Mouse (Mus musculus) midbrain, postnatal 0 days (tissue): ENCODE measurements around the gene Dnah3. TPM values are rescaled to one million over a fixed set of nuclear protein-coding genes. Genes with fewer than 3 reads are reported as not detected.
A peak's percentile ranks its signal among the peaks of the same experiment; 100 is the strongest.

ENCODE experiments used
- ATAC-seq: fragments of 200-750 bp; cut with Nextera tagmentation; 2 replicates; pipeline ENCODE4 v1.8.0; 2017; ENCODE audit warnings: moderate number of reproducible peaks, mild to moderate bottlenecking, moderate TSS enrichment, moderate library complexity; ENCODE audit not compliant: low FRiP score
- DNase-seq: peaks from one replicate; pipeline ENCODE4 v3.0.0-alpha.2; 2015; ENCODE audit warnings: low spot score
- H3K27ac ChIP-seq: fragments of 300-500 bp; sonication (generic); 2 replicates; pipeline ENCODE4 v1.5.1; 2014; ENCODE audit warnings: low read depth, mild to moderate bottlenecking, low read length, mixed read lengths
- H3K27me3 ChIP-seq: fragments of 300-500 bp; sonication (generic); 2 replicates; pipeline ENCODE4 v1.6.1; 2014; ENCODE audit warnings: low read length, control low read depth, mixed read lengths; ENCODE audit not compliant: insufficient read depth
- H3K36me3 ChIP-seq: fragments of 300-500 bp; sonication (generic); 2 replicates; pipeline ENCODE4 v1.6.1; 2014; ENCODE audit warnings: low read length, control low read depth, mixed read lengths; ENCODE audit not compliant: insufficient read depth
- H3K4me1 ChIP-seq: fragments of 300-500 bp; sonication (generic); 2 replicates; pipeline ENCODE4 v1.6.1; 2014; ENCODE audit warnings: mild to moderate bottlenecking, control low read depth, antibody characterized with exemption, low read length, mixed read lengths; ENCODE audit not compliant: insufficient read depth
- H3K4me2 ChIP-seq: fragments of 300-500 bp; sonication (generic); 2 replicates; pipeline ENCODE4 v1.6.1; 2014; ENCODE audit warnings: low read depth, mild to moderate bottlenecking, low read length, mixed read lengths; ENCODE audit not compliant: poor library complexity, severe bottlenecking
- H3K4me3 ChIP-seq: fragments of 300-500 bp; sonication (generic); 2 replicates; pipeline ENCODE4 v1.5.1; 2014; ENCODE audit warnings: low read depth, mild to moderate bottlenecking, low read length, moderate library complexity
- H3K9ac ChIP-seq: fragments of 300-500 bp; sonication (generic); replicated peaks from 2 replicates; pipeline ENCODE4 v1.6.1; 2014; ENCODE audit warnings: mild to moderate bottlenecking, low read length, moderate library complexity, mixed read lengths; ENCODE audit not compliant: poor library complexity, severe bottlenecking
- H3K9me3 ChIP-seq: fragments of 300-500 bp; sonication (generic); 2 replicates; pipeline ENCODE4 v1.6.1; 2016; ENCODE audit warnings: low read length, control low read depth
- CTCF ChIP-seq: IDR thresholded peaks from 2 replicates; pipeline ENCODE4 v1.5.1; 2016; ENCODE audit warnings: antibody characterized with exemption, mild to moderate bottlenecking
- WGBS: fragments of 180-500 bp; shearing (Covaris S2); extraction: QIAGEN DNeasy Blood & Tissue Kit; methylation state at CpG from one replicate; pipeline ENCODE4 v1.1.7; 2014; 5-methylcytosine and 5-hydroxymethylcytosine counted together
- polyA plus RNA-seq: library from polyadenylated mRNA; unstranded; fragments of >200 nt; fragmentation: Nextera tagmentation; extraction: Ambion mirVana; gene quantifications from 2 replicates; pipeline ENCODE4 v1.2.1, GENCODE M21; 2015
- total RNA-seq: library from RNA; depleted of rRNA; stranded (reverse); fragments of >200 nt; gene quantifications from 2 replicates; pipeline ENCODE4 v1.2.3, GENCODE M21; 2014

Dnah3 gene
- total and polyA plus RNA-seq, 2 experiments from 2014 or later: 0.15 to 2.8 TPM

DNA sequence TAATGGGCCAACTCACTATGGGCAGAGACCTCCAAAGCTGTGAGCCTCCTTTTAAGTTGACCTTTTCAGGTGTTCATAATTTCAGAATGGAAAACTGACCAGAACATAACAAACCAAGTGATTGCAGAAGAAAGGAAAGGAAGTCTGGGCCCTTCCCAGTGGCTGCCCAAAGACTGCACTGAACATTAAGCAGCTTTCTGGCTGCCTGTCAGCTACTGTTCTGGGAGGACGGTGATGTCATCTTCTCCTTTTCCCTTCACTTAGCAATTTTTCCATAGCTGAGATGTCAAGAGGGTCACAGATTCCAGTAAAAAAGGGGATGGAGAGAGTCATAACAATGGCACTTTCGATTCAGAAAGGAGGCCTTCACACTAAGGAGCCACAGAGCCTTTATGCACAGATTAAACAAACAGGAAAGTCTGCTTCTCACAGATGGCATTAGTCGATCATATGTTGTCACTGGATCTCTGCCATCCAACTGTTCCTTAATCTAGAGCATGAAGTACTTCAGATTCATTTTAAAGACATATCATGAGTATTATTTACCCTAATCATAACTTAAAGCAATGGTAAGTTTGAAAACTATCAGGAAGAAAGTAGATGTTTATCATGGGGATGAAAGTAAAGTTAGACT, 109.7 kb downstream of the Dnah3 start:
- Histone ChIP-seq H3K27ac (no peak overlapping the region), H3K9me3 (no peaks in the 10 kb centered on the region), H3K4me3 (no peak overlapping the region), H3K4me2 (no peak overlapping the region), H3K36me3 (no peaks in the 10 kb centered on the region), H3K9ac (no peak overlapping the region), H3K4me1 (no peaks in the 10 kb centered on the region), H3K27me3 (no peaks in the 10 kb centered on the region)
- TF ChIP-seq CTCF: no peak
- 64% methylated on average over 3 of the region's 3 CpGs for WGBS
- peak; percentile 9 for DNase-seq
- no peak for ATAC-seq

DNA sequence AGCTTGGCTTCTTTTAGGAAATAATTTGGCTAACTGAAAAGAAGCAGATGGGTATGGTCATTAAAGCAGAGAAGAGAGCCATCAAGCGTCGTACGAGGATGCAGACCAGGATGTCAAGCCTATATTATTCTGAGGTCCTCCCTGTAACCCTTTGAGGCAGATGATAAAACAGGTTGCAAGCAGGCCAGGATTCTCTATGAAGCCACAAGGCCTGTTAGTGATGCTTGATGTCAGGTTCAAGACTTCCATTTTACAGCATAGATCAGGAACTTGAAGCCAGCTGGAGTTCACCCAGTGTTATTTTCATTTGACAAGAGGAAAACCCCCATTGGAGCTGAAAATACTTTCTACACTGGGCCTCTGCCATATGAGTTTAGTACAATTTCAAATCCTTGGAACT, 114.9 kb downstream of the Dnah3 start:
- no peak overlapping the region for H3K4me3 ChIP-seq
- no peaks in the 10 kb centered on the region for H3K27me3 ChIP-seq
- H3K9me3 ChIP-seq: no peaks in the 10 kb centered on the region
- no peak overlapping the region for H3K4me2 ChIP-seq
- TF ChIP-seq CTCF: no peak
- H3K36me3 ChIP-seq: no peaks in the 10 kb centered on the region
- H3K9ac ChIP-seq: no peak overlapping the region
- no peaks in the 10 kb centered on the region for H3K4me1 ChIP-seq
- peak; percentile 8 for DNase-seq
- WGBS: 88% methylated on average over 3 of the region's 3 CpGs
- no peak for ATAC-seq
- no peak overlapping the region for H3K27ac ChIP-seq

DNA sequence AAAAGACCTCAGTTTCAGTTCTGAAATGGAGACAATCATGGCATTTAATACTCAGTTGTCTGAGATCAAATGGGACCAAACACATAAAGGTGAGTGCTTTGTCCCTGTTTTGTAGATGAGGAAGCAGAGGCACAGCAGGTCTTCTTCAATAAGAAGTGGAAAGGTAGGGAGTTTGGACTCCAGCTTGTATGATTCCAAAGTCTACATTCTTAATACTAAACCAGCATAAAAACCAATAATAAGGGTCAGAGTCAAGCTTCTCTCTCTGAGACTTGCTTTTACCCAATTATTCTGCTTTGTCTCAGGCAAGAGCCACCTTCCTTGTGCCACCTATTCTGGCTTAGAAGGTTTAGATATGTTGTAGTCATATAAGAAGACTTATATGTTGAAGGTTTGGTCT, 116.5 kb downstream of the Dnah3 start:
- no peaks in the 10 kb centered on the region for H3K4me1 ChIP-seq
- no peak overlapping the region for H3K4me2 ChIP-seq
- DNase-seq (no peak), ATAC-seq (no peak)
- H3K9ac ChIP-seq: no peak overlapping the region
- H3K27me3 ChIP-seq: no peaks in the 10 kb centered on the region
- H3K9me3 ChIP-seq: no peaks in the 10 kb centered on the region
- no peak overlapping the region for H3K27ac ChIP-seq
- TF ChIP-seq CTCF: no peak
- H3K36me3 ChIP-seq: no peaks in the 10 kb centered on the region
- H3K4me3 ChIP-seq: no peak overlapping the region

- no peaks in the 10 kb centered on the region for H3K27me3 ChIP-seq
- no peaks in the 10 kb centered on the region for H3K9me3 ChIP-seq
- DNase-seq (no peak), ATAC-seq (no peak)
- H3K27ac ChIP-seq: no peak overlapping the region
- H3K4me1 ChIP-seq: no peaks in the 10 kb centered on the region
- WGBS: 88% methylated on average over 7 of the region's 7 CpGs
- no peak overlapping the region for H3K4me2 ChIP-seq
- no peak overlapping the region for H3K4me3 ChIP-seq
- H3K36me3 ChIP-seq: no peaks in the 10 kb centered on the region
- no peak for TF ChIP-seq CTCF
- no peak overlapping the region for H3K9ac ChIP-seq
Observed at GRCm38 (mm10) chr7:119977574-119977973, 117.5 kb downstream of the Dnah3 start.

- H3K4me2 ChIP-seq: no peak overlapping the region
- no peak overlapping the region for H3K4me3 ChIP-seq
- no peaks in the 10 kb centered on the region for H3K9me3 ChIP-seq
- H3K27ac ChIP-seq: no peak overlapping the region
- no peaks in the 10 kb centered on the region for H3K4me1 ChIP-seq
- H3K36me3 ChIP-seq: no peaks in the 10 kb centered on the region
- no peaks in the 10 kb centered on the region for H3K27me3 ChIP-seq
- no peak overlapping the region for H3K9ac ChIP-seq
- 85% methylated on average over 6 of the region's 6 CpGs for WGBS
- DNase-seq (no peak), ATAC-seq (no peak)
- TF ChIP-seq CTCF: no peak
Observed at GRCm38 (mm10) chr7:119976256-119976655, 118.8 kb downstream of the Dnah3 start.

- TF ChIP-seq CTCF: no peak
- Histone ChIP-seq H3K4me3 (no peak overlapping the region), H3K4me1 (no peaks in the 10 kb centered on the region), H3K27me3 (no peaks in the 10 kb centered on the region), H3K9ac (no peak overlapping the region), H3K36me3 (no peaks in the 10 kb centered on the region), H3K27ac (no peak overlapping the region), H3K9me3 (no peaks in the 10 kb centered on the region), H3K4me2 (no peak overlapping the region)
- 90% methylated on average over 5 of the region's 5 CpGs for WGBS
- no peak for DNase-seq
- ATAC-seq: no peak
Observed at GRCm38 (mm10) chr7:119974214-119974613, 120.9 kb downstream of the Dnah3 start.
